Mouse (Mus musculus): ENCODE measurements around the gene Nptxr.
A peak's percentile ranks its signal among the peaks of the same experiment; 100 is the strongest.

- TF ChIP-seq CTCF (IDR thresholded peaks at IDR 0.05; ENCODE audit: low read depth, low read length) = peak; percentile 71
- no peak for TF ChIP-seq POLR2A (IDR thresholded peaks at IDR 0.05; ENCODE audit: insufficient read depth, low read length)
These were observed 56.6 kb downstream of the Nptxr start for GRCm38 (mm10) chr15:79747998-79748397.
